Mouse (Mus musculus) kidney, postnatal 10 days (tissue): Measurements from ENCODE around the gene Stoml2.
"Not testable (repeated sequence)": the region's sequence is repeated elsewhere in the genome, so short reads cannot be mapped to it uniquely, and the experiment has no call there.

Source experiments
- DNase-seq: peaks from one replicate; pipeline ENCODE4 v3.0.0; 2021; ENCODE audit warnings: mixed read lengths

Gene Stoml2

GRCm38 (mm10) chr4:43000141-43000986 lies 31.1 kb downstream of the Stoml2 start, which contains the start of gene Vcp:
Gene Vcp (minus strand): TSS chr4:43000507.
- peak; percentile 99 for DNase-seq

GRCm38 (mm10) chr4:42999451-43000140 lies 31.9 kb downstream of the Stoml2 start:
- DNase-seq: peak; percentile 86

GRCm38 (mm10) chr4:42998022-42998421 lies 33.5 kb downstream of the Stoml2 start:
- no peak for DNase-seq

- DNase-seq: no peak
Observed at GRCm38 (mm10) chr4:42988296-42988695, 43.2 kb downstream of the Stoml2 start.

GRCm38 (mm10) chr4:42980467-42980866 lies 51.0 kb downstream of the Stoml2 start:
- not testable (repeated sequence) for DNase-seq

- DNase-seq: no peak
Observed at GRCm38 (mm10) chr4:42978062-42978461, 53.4 kb downstream of the Stoml2 start.
